Mouse (Mus musculus) NIH3T3 (cell line): Measurements from ENCODE around the gene Ppp1r1b.

Source experiments
- DNase-seq: peaks from one replicate; pipeline ENCODE4 v3.0.0-alpha.2; 2012; ENCODE audit warnings: low read depth

Gene Ppp1r1b

DNA sequence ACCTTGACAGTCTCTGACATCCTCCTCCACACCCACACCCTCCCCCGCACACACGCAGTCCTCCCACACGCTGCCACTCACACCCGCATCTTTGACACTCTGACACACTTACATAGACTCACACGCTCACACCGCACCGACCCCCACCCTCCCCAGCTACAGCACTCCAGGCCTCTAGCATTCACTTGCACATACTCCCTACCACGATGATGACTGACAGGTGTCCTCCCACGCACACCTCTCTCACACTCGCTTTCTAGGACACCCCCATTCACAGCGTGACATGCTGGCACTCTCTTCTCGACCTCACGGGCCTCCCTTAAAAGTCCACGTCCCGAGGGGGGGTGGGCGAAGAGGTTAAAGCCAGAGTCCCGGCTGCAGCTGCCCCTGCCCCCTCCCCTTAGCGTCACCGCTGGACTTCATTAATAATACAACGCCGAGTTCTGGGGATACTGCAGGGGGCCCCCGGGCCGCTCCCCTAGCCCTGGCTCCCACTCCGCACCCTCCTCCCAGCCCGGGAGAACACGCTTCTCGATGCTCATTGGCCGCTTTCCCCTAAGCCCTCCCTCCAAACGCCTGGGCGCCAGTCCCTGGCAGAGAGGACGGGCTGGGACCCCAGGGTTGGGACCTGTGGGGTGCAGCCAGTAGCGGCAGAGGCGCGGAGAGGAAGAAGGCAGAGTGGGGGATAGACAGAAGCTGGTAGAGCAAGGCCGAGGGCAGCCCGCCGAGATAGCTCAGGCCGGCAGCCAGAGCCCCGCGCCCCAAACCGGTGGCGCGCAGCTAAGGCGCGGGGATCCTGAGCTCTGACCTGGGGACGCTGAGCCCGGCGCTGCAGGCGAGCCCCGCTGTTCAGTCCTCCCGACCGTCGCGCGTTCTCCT, at the start of gene Ppp1r1b:
Gene Ppp1r1b, plus strand, starts transcription at position 322 of the 879 bp plus-strand sequence.
- DNase-seq: no peak

- no peak for DNase-seq
Measured at GRCm38 (mm10) chr11:98298484-98299205, 49.6 kb upstream of the Ppp1r1b start.

DNA sequence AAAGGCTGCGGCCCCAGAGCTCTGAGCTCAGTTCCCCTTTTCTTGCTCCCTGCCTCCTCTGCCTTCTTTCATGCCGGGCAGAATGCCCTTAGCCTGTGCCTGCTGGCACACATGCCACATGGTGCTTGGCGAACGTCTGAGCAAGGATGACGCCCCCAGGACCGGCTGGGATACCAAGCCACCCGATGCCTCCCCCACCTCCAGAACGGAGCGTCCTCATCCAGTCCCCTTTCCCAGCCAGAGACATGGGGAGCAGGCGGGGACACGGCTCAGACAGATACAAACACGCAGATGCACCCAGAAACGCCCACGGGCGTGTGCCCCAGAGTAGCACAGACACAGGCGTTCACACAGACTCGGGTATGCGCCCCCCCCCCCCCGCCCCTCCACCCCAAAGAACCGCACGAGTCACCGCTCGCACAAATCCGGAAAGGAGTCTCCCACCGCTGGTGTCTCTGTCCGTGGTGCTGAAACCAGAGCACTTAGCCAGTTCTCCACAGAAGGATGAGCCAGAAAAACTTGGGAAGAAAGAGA, 34.3 kb upstream of the Ppp1r1b start:
- peak; percentile 88 for DNase-seq

DNA sequence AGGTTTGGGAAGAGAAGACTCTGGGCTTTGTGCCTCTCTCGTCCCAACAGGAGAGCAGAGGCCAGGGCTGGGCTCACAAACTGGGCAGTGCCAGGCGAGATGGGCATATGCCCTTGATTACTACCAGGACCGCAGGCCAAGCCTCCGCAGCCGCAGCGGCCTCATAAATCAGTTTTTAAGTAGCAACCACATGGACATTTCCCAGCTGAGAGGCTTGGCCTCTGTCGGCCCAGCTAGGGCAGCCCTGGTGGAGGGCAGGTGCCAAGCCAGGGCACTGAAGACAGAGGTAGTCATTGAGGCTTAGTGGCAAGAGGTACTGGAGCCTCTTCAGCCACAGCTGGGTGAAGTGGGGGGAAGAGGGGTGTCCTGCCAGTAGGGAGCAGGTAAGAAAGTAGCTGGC, 30.7 kb upstream of the Ppp1r1b start:
- DNase-seq: no peak

- no peak for DNase-seq
Measured at GRCm38 (mm10) chr11:98318421-98319116, 29.6 kb upstream of the Ppp1r1b start.

GRCm38 (mm10) chr11:98319120-98319519, 29.1 kb upstream of the Ppp1r1b start:
- no peak for DNase-seq

GRCm38 (mm10) chr11:98319544-98319943, 28.7 kb upstream of the Ppp1r1b start:
- DNase-seq: no peak

DNA sequence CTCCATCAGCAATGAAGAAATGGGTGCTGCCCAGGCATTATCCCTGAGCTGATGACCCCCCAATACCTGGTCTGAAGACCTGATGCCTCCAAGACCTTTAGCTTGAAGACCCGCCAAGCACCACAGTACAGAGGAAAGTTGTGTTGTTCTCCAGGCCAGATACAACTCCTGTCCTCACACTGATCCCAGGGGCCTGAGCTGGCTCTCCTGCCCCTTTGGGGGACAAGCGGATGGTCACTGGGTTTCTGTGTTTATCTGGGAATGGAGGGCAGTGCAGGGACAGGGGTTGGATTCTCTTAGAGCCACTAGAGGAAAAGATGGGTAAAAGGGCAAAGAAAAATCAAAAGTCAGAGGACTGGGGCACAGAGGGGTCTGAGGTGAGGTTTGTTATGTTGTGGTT, 28.3 kb upstream of the Ppp1r1b start:
- no peak for DNase-seq

GRCm38 (mm10) chr11:98320381-98320780, 27.8 kb upstream of the Ppp1r1b start:
- peak; percentile 24 for DNase-seq

GRCm38 (mm10) chr11:98320806-98321676, 27.2 kb upstream of the Ppp1r1b start:
- DNase-seq: no peak

GRCm38 (mm10) chr11:98321677-98322003, 26.6 kb upstream of the Ppp1r1b start:
- no peak for DNase-seq

DNA sequence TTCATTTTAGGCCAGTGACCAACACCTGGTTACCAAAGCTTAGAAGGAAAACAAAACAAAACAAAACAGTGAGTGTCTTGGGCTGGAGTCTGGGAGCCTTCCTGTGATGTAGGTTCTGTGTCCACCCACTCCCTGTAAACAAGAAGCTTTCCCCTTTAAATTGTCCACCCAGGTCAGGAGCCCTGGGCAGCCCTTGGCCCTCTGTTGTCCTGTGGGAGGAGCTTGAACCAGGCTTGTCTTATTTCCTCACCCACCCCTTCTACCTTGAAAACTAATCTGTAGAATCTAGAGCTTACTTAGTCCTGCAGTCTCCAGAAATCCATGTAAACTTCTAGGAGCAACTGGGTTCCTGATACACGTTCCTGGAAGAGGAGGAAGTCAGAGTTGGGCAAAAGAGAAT, 26.0 kb upstream of the Ppp1r1b start:
- DNase-seq: no peak

- no peak for DNase-seq
Measured at GRCm38 (mm10) chr11:98323136-98323866, 24.9 kb upstream of the Ppp1r1b start.

DNA sequence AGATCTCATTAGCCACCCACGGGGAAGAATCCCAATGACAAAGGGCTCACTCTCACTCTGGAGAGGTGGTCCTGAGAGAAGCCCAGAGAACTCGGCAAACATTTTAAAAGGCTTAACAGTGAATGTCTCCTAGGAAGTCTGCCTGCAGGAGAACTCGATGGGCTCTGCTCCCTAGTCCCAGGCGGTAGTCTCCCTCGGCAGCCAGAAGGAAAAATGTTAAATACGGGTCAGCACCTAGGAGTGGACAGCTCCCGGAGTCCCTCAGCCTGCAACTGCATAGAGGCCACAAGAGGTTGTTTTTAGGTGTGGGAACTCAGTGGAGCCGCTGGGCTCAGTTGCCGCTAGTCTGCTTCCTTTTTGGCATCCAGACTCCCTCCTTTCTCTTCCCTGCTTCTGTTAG, 24.3 kb upstream of the Ppp1r1b start:
- peak; percentile 76 for DNase-seq

GRCm38 (mm10) chr11:98325191-98325820, 22.9 kb upstream of the Ppp1r1b start:
- no peak for DNase-seq

GRCm38 (mm10) chr11:98325821-98326218, 22.4 kb upstream of the Ppp1r1b start:
- DNase-seq: no peak

- no peak for DNase-seq
Measured at GRCm38 (mm10) chr11:98326741-98327135, 21.5 kb upstream of the Ppp1r1b start.

- no peak for DNase-seq
Measured at GRCm38 (mm10) chr11:98327136-98328030, 20.8 kb upstream of the Ppp1r1b start.

DNA sequence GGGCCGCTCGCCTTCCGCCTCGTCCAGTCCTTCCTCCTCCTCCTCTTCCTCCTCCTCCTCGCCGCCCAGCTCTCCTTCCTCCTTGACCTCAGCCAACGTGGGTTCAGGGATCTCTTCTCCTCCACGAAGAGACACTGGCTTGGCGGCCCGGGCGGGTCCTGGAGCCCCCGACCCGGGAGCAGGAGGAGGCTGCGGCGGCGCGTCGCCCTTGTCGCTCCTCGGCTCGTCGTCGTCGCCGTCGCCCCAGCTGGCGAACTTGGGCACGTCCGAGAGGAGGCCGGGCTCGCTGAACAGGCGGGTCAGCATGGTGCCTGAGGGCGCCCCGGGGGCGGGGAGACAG, 20.2 kb upstream of the Ppp1r1b start:
- no peak for DNase-seq
